Mouse (Mus musculus) hindbrain, embryonic 16.5 days (tissue): ENCODE results near the gene Orc3. TPM values are rescaled to one million over a fixed set of nuclear protein-coding genes. Genes with fewer than 3 reads are reported as not detected.
A peak's percentile ranks its signal among the peaks of the same experiment; 100 is the strongest.

Experiments
- ATAC-seq: fragments of 200-750 bp; cut with Nextera tagmentation; 2 replicates; pipeline ENCODE4 v1.8.0; 2017; ENCODE audit warnings: moderate TSS enrichment, moderate library complexity
- H3K27ac ChIP-seq: fragments of 300-500 bp; sonication (generic); 2 replicates; pipeline ENCODE4 v1.5.1; 2014; ENCODE audit warnings: low read depth, mild to moderate bottlenecking, control low read depth, low read length, moderate library complexity
- H3K27me3 ChIP-seq: fragments of 300-500 bp; sonication (generic); replicated peaks from 2 replicates; pipeline ENCODE4 v1.6.1; 2014; ENCODE audit warnings: low read length; ENCODE audit not compliant: control insufficient read depth, insufficient read depth
- H3K36me3 ChIP-seq: fragments of 300-500 bp; sonication (generic); 2 replicates; pipeline ENCODE4 v1.6.1; 2014; ENCODE audit warnings: mild to moderate bottlenecking, low read length, moderate library complexity, mixed read lengths; ENCODE audit not compliant: control insufficient read depth, insufficient read depth
- H3K4me1 ChIP-seq: fragments of 300-500 bp; sonication (generic); 2 replicates; pipeline ENCODE4 v1.6.1; 2014; ENCODE audit warnings: low read depth, low read length; ENCODE audit not compliant: control insufficient read depth, insufficient read depth
- H3K4me2 ChIP-seq: fragments of 300-500 bp; sonication (generic); 2 replicates; pipeline ENCODE4 v1.6.1; 2014; ENCODE audit warnings: mild to moderate bottlenecking, low read length, control low read depth, moderate library complexity
- H3K4me3 ChIP-seq: fragments of 300-500 bp; sonication (generic); 2 replicates; pipeline ENCODE4 v1.5.1; 2014; ENCODE audit warnings: mild to moderate bottlenecking, low read length, control low read depth, moderate library complexity
- H3K9ac ChIP-seq: fragments of 300-500 bp; sonication (generic); 2 replicates; pipeline ENCODE4 v1.6.1; 2014; ENCODE audit warnings: low read depth, mild to moderate bottlenecking, control low read depth, low read length, moderate library complexity
- H3K9me3 ChIP-seq: fragments of 300-500 bp; sonication (generic); 2 replicates; pipeline ENCODE4 v1.6.1; 2014; ENCODE audit warnings: mild to moderate bottlenecking, low read length, moderate library complexity; ENCODE audit not compliant: control insufficient read depth
- WGBS: fragments of 180-500 bp; shearing (Covaris S2); extraction: QIAGEN DNeasy Blood & Tissue Kit; methylation state at CpG from one replicate; pipeline ENCODE4 v1.1.7; 2014; 5-methylcytosine and 5-hydroxymethylcytosine counted together
- polyA plus RNA-seq: library from polyadenylated mRNA; unstranded; fragments of >200 nt; fragmentation: Nextera tagmentation; extraction: Ambion mirVana; gene quantifications from 2 replicates; pipeline ENCODE4 v1.2.1, GENCODE M21; 2015

The Orc3 gene
- polyA plus RNA-seq, 1 experiment from 2014 or later, result 71.0 TPM

DNA sequence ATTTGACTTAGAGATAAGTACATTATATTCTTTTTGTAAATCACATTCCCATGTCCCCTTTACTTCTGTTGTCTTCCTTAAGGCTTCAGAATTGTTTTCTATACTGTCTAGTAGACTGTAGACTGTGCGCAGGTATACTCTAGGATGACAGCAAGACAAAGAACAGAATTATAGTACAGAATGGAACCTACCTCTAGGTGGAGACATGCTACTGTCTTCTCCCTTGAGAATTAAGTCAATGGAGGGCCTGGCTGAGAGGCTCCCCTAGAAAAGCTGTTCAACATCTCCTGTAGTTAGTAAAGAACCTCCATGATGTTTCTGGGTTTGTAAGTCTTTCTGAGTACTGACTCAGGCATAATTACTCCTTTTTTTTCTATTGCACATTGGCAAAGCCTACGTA, 37.7 kb downstream of the Orc3 start:
- no peak overlapping the region for H3K9ac ChIP-seq
- no peaks in the 10 kb centered on the region for H3K9me3 ChIP-seq
- H3K4me1 ChIP-seq, result no peaks in the 10 kb centered on the region
- H3K4me3 ChIP-seq, result no peak overlapping the region
- WGBS, result 93% methylated on average over 2 of the region's 2 CpGs
- H3K27ac ChIP-seq, result no peak overlapping the region
- no peak for ATAC-seq
- H3K36me3 ChIP-seq, result peaks cover 41% of the 10 kb centered on the region
- no peaks in the 10 kb centered on the region for H3K27me3 ChIP-seq
- no peak overlapping the region for H3K4me2 ChIP-seq

DNA sequence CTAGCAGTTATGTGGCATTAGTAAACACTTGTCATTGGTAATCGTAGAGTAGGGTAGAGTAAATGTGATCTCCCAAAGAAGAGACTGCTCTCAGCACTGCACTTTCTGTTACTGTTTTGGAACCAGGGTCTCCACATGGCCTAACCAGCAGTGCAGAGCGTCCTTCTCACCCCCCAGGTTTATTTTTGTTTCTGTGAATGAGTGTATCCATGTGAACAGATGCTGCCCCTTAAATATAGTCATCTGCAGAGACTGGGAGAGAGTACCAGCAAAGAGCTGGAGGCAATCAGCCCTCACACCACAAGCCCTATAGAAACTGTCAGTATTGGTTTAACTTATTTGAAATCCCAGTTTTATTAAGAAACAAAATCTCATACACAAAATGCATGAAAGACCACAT, 41.9 kb downstream of the Orc3 start:
- Histone ChIP-seq H3K4me1 (no peaks in the 10 kb centered on the region), H3K4me3 (no peak overlapping the region), H3K4me2 (no peak overlapping the region), H3K27ac (no peak overlapping the region), H3K36me3 (peaks cover 47% of the 10 kb centered on the region), H3K27me3 (no peaks in the 10 kb centered on the region), H3K9me3 (no peaks in the 10 kb centered on the region), H3K9ac (no peak overlapping the region)
- 86% methylated on average over 2 of the region's 2 CpGs for WGBS
- no peak for ATAC-seq

DNA sequence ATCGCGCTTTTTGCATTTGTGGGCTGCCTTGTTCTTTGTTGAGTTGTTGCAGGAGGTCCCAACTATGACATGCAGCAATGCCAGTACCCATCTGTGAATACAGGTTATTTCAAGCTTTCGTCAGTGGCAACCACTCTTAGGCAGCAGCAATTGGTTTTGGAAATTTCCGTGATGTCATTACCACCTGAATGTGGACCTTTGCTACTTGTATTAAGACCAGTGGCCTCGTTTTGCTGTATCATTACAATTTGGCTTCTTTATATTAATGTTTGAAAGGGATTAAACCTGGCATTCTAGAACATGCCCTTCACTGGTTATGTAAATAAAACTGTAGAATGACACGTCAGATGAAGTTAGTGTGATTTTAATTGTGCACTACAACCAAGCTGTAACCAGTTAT, 48.5 kb downstream of the Orc3 start:
- H3K36me3 ChIP-seq, result peaks cover 28% of the 10 kb centered on the region
- ATAC-seq, result no peak

DNA sequence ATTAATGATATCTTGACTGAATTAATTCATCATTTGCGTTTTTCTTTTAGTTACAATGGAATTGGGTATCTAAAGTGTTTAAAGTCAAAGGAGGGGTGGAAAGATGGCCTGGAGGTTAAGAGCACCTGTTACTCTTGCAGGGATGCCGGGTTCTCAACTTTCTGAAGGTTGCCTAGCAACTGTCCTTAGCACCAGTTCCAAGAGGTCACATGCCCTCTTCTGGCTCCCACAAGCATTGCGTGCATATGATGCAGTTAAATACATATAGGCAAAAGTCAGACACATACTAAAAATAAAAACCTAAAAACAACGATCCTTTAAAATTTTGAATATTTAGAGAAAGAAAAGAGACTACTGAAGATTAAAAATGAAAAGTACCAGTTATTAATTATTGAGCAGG, 53.8 kb downstream of the Orc3 start:
- Histone ChIP-seq H3K4me2 (no peak overlapping the region), H3K9ac (no peak overlapping the region), H3K4me3 (no peak overlapping the region), H3K9me3 (no peaks in the 10 kb centered on the region), H3K4me1 (0 out of 2 replicates have a peak, but pooled peaks cover 4% of the 10 kb centered on the region), H3K27ac (no peak overlapping the region), H3K27me3 (no peaks in the 10 kb centered on the region), H3K36me3 (peaks cover 4% of the 10 kb centered on the region; the same call in 1 of the 2 replicates)
- ATAC-seq, result no peak
- WGBS, result 52% methylated on average over 4 of the region's 4 CpGs

More for the DNA sequence above, 48.5 kb downstream of the Orc3 start:
- Histone ChIP-seq H3K4me1 (no peaks in the 10 kb centered on the region), H3K27me3 (no peaks in the 10 kb centered on the region), H3K9ac (no peak overlapping the region), H3K27ac (no peak overlapping the region), H3K4me2 (no peak overlapping the region), H3K9me3 (no peaks in the 10 kb centered on the region), H3K4me3 (no peak overlapping the region)
- 89% methylated on average over 6 of the region's 6 CpGs for WGBS

DNA sequence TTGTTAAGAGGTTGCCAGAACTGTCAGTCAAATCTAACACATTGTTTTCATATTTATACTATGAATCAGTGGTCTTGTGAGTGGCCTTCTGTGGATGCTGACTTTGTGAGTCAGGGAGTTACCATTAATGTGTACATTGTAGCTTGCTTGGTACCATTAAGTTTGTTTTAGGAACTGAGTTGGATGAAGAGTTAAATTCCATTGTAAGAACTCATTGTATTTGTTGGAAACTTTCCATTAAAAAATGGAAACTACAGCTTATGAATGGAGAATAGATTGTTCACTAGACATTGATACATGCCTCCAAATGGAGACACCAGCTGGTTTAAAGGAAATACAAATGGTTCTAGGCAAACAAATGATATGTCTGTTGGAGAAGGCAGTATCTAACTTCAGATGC, 58.6 kb downstream of the Orc3 start:
- Histone ChIP-seq H3K4me1 (peaks cover 12% of the 10 kb centered on the region; the same call in 1 of the 2 replicates), H3K36me3 (no peaks in the 10 kb centered on the region), H3K9me3 (no peaks in the 10 kb centered on the region), H3K27ac (no peak overlapping the region), H3K27me3 (no peaks in the 10 kb centered on the region), H3K9ac (no peak overlapping the region), H3K4me2 (no peak overlapping the region), H3K4me3 (no peak overlapping the region)
- ATAC-seq, result no peak

DNA sequence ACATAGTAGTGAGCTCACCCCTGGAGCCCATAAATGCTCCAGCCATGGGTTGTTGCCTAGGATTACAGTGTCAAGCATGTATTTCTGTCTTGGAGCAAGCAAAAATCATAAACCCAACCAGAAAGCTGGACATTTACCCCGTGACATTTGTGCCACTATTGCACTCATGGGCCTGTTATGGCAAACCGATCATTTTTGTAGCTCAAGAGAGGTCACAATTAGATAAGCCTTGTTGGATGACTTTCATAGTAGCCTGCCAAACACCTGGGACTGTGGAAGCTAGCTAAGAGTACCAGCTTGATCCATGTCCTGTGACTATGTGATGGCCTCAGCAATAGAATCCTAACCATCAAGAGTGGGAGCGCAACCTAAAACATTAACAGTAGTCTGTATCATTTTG, 59.1 kb downstream of the Orc3 start:
- Histone ChIP-seq H3K36me3 (no peaks in the 10 kb centered on the region), H3K4me3 (no peak overlapping the region), H3K9ac (no peak overlapping the region), H3K4me1 (peaks cover 12% of the 10 kb centered on the region; the same call in 1 of the 2 replicates), H3K4me2 (no peak overlapping the region), H3K27ac (no peak overlapping the region), H3K27me3 (no peaks in the 10 kb centered on the region), H3K9me3 (no peaks in the 10 kb centered on the region)
- no peak for ATAC-seq
- WGBS, result 92% methylated on average over 3 of the region's 3 CpGs

DNA sequence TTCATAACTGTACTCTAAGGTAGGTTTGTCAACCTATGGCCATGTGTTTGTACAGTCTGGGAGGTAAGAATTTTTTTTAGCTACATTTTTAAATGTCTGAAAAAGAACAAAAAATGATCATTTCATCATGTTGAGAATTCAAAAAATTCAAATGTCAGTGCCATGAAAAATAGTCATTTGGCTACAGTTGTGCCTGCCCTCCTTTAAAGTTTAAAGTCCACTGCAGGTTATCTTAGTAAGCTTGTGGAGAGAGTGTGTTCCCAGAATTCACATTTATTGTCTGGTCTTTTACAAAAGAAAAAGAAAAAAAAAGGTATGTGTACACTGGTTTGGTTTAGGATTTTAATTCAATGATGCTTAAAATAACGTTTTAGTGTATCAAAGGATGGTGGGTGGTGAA, 60.1 kb downstream of the Orc3 start:
- Histone ChIP-seq H3K4me2 (no peak overlapping the region; the same call in 1 of the 2 replicates), H3K9ac (no peak overlapping the region), H3K4me1 (peaks cover 12% of the 10 kb centered on the region; the same call in 1 of the 2 replicates), H3K4me3 (no peak overlapping the region), H3K9me3 (no peaks in the 10 kb centered on the region), H3K27me3 (no peaks in the 10 kb centered on the region), H3K36me3 (no peaks in the 10 kb centered on the region), H3K27ac (no peak overlapping the region)
- no peak for ATAC-seq
- WGBS, result 39% methylated on average over 1 of the region's 1 CpGs

DNA sequence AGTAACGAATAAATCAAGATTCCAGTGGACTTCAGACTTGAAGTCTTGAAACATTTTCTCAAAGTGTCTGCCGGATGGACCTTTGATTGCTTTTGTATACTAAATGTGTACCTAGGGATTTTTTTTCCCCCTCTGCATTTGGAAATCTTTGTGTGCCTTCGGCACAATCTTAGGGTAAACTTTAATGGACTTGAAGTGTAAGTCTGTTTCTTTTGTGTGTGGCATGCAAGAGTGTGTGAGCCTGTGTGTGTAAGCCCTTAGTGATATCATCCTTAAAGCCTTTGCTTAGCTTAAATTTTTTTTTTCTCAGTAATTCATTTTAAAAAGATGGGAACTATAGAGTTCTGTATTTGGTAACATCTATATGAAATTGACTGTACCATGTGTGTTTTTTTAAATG, 62.8 kb downstream of the Orc3 start:
- no peaks in the 10 kb centered on the region for H3K27me3 ChIP-seq
- peak overlapping the region; percentile 75 for H3K4me3 ChIP-seq
- H3K36me3 ChIP-seq, result no peaks in the 10 kb centered on the region
- ATAC-seq, result no peak
- peaks cover 12% of the 10 kb centered on the region; the same call in 1 of the 2 replicates for H3K4me1 ChIP-seq
- 17% methylated on average over 3 of the region's 3 CpGs for WGBS
- H3K27ac ChIP-seq, result no peak overlapping the region
- H3K9ac ChIP-seq, result peak overlapping the region; percentile 88
- H3K9me3 ChIP-seq, result no peaks in the 10 kb centered on the region
- peak overlapping the region; percentile 84 for H3K4me2 ChIP-seq

DNA sequence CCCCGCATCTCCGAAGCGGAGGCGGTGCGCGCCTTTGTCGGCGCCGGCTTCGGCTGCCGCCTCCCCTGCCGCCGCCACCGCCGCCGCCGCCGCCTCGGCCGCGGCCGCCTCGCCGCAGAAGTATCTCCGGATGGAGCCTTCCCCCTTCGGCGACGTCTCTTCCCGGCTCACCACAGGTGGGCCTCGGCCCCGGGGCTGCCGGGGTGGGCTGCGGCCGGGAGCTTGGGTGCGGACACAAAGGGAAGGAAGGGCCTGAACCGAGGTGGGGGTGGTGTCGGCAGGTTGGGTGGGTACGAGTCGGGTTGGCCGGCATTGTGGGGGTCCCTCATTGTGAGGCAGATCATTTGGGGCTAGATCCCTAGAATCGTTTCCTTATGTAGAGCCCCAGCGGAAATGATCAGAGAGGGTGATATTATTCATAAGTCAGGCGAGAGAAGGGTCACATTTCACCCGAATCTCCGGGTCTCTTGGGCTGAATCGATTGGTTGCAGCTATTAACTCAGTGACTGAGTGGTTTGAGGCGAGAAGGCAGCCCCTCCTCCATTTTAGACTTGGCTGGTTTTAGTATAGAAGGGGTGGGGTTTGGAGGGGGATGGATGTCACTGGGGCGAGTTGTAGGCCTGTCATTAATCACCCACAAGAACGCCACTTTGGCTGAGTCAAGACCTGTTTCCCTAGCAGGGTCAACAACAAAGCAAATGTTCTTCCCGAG, 63.5 kb downstream of the Orc3 start:
- under 1% methylated on average over 48 of the region's 50 CpGs for WGBS
- peak; percentile 50 for ATAC-seq
- Histone ChIP-seq H3K4me1 (peaks cover 8% of the 10 kb centered on the region; the same call in 1 of the 2 replicates), H3K9me3 (no peaks in the 10 kb centered on the region), H3K4me2 (peak overlapping the region; percentile 84), H3K27ac (peak overlapping the region; percentile 96), H3K9ac (peak overlapping the region; percentile 88), H3K27me3 (no peaks in the 10 kb centered on the region), H3K4me3 (peak overlapping the region; percentile 75), H3K36me3 (no peaks in the 10 kb centered on the region)
